Mouse (Mus musculus) midbrain, postnatal 0 days (tissue): ENCODE results near the gene Ddx24. TPM values are rescaled to one million over a fixed set of nuclear protein-coding genes. Genes with fewer than 3 reads are reported as not detected.

Experiments used
- ATAC-seq: fragments of 200-750 bp; cut with Nextera tagmentation; 2 replicates; pipeline ENCODE4 v1.8.0; 2017; ENCODE audit warnings: moderate number of reproducible peaks, mild to moderate bottlenecking, moderate TSS enrichment, moderate library complexity; ENCODE audit not compliant: low FRiP score
- DNase-seq: peaks from one replicate; pipeline ENCODE4 v3.0.0-alpha.2; 2015; ENCODE audit warnings: low spot score
- H3K27ac ChIP-seq: fragments of 300-500 bp; sonication (generic); 2 replicates; pipeline ENCODE4 v1.5.1; 2014; ENCODE audit warnings: low read depth, mild to moderate bottlenecking, low read length, mixed read lengths
- H3K27me3 ChIP-seq: fragments of 300-500 bp; sonication (generic); 2 replicates; pipeline ENCODE4 v1.6.1; 2014; ENCODE audit warnings: low read length, control low read depth, mixed read lengths; ENCODE audit not compliant: insufficient read depth
- H3K36me3 ChIP-seq: fragments of 300-500 bp; sonication (generic); 2 replicates; pipeline ENCODE4 v1.6.1; 2014; ENCODE audit warnings: low read length, control low read depth, mixed read lengths; ENCODE audit not compliant: insufficient read depth
- H3K4me1 ChIP-seq: fragments of 300-500 bp; sonication (generic); 2 replicates; pipeline ENCODE4 v1.6.1; 2014; ENCODE audit warnings: mild to moderate bottlenecking, control low read depth, antibody characterized with exemption, low read length, mixed read lengths; ENCODE audit not compliant: insufficient read depth
- H3K4me2 ChIP-seq: fragments of 300-500 bp; sonication (generic); 2 replicates; pipeline ENCODE4 v1.6.1; 2014; ENCODE audit warnings: low read depth, mild to moderate bottlenecking, low read length, mixed read lengths; ENCODE audit not compliant: poor library complexity, severe bottlenecking
- H3K4me3 ChIP-seq: fragments of 300-500 bp; sonication (generic); 2 replicates; pipeline ENCODE4 v1.5.1; 2014; ENCODE audit warnings: low read depth, mild to moderate bottlenecking, low read length, moderate library complexity
- H3K9ac ChIP-seq: fragments of 300-500 bp; sonication (generic); replicated peaks from 2 replicates; pipeline ENCODE4 v1.6.1; 2014; ENCODE audit warnings: mild to moderate bottlenecking, low read length, moderate library complexity, mixed read lengths; ENCODE audit not compliant: poor library complexity, severe bottlenecking
- H3K9me3 ChIP-seq: fragments of 300-500 bp; sonication (generic); 2 replicates; pipeline ENCODE4 v1.6.1; 2016; ENCODE audit warnings: low read length, control low read depth
- CTCF ChIP-seq: IDR thresholded peaks from 2 replicates; pipeline ENCODE4 v1.5.1; 2016; ENCODE audit warnings: antibody characterized with exemption, mild to moderate bottlenecking
- WGBS: fragments of 180-500 bp; shearing (Covaris S2); extraction: QIAGEN DNeasy Blood & Tissue Kit; methylation state at CpG from one replicate; pipeline ENCODE4 v1.1.7; 2014; 5-methylcytosine and 5-hydroxymethylcytosine counted together
- polyA plus RNA-seq: library from polyadenylated mRNA; unstranded; fragments of >200 nt; fragmentation: Nextera tagmentation; extraction: Ambion mirVana; gene quantifications from 2 replicates; pipeline ENCODE4 v1.2.1, GENCODE M21; 2015
- total RNA-seq: library from RNA; depleted of rRNA; stranded (reverse); fragments of >200 nt; gene quantifications from 2 replicates; pipeline ENCODE4 v1.2.3, GENCODE M21; 2014

The Ddx24 gene
- total and polyA plus RNA-seq, 2 experiments from 2014 or later = 140 to 245 TPM

DNA sequence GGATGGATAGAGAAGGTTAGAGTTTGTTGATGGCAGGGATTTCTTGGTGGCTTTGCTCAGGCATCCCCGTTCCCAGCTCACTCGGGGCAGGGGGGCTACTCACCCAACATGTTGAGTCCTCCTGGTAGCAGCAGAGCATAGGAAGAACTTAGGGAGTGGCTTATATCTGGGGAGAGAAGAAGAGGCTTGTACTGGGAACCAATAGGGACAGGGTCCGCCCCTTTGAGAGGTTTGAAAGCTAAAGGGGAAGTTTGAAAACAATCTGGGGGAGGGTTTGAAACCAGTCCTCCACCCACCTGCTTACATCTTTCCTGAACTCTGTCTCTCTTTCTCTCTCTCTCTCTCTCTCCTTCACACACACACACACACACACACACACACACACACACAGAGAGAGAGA, 17.9 kb upstream of the Ddx24 start, which contains the start of gene Ifi27l2a:
TSS of gene Ifi27l2a (minus strand) at position 157 of the 400 bp plus-strand sequence.
- no peaks in the 10 kb centered on the region for H3K36me3 ChIP-seq

DNA sequence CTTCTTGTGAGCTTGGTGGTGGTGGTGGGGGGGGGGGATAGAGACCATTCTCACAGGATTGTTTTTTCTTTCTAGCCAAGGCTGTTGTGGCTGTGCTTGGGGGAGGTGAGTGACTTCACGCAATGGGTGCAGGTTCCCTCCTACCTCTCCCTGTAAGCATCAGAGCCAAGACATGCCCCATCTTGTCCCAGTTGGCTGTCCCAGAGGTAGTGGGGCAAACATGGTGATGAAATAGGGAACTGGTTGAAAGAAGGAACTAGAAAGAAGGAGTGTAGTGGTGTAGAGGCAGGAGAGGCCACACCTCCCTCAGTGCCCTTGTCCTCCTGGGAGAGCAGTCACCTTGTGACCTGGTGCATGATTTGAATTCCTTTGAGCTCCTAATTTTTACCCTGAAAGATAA, 12.0 kb upstream of the Ddx24 start:
- WGBS = 80% methylated on average over 1 of the region's 1 CpGs
- no peaks in the 10 kb centered on the region for H3K4me1 ChIP-seq

More for the DNA sequence above, 17.9 kb upstream of the Ddx24 start, which contains the start of gene Ifi27l2a:
- 52% methylated on average over 3 of the region's 3 CpGs for WGBS
- Histone ChIP-seq H3K4me3 (no peak within 1 kb of the TSS), H3K27ac (no peak within 1 kb of the TSS), H3K9ac (no peak within 1 kb of the TSS), H3K4me2 (no peak within 1 kb of the TSS), H3K27me3 (no peaks in the 10 kb centered on the region), H3K9me3 (no peaks in the 10 kb centered on the region), H3K4me1 (no peaks in the 10 kb centered on the region)
- ATAC-seq (no peak), DNase-seq (no peak)
- no peak for TF ChIP-seq CTCF

DNA sequence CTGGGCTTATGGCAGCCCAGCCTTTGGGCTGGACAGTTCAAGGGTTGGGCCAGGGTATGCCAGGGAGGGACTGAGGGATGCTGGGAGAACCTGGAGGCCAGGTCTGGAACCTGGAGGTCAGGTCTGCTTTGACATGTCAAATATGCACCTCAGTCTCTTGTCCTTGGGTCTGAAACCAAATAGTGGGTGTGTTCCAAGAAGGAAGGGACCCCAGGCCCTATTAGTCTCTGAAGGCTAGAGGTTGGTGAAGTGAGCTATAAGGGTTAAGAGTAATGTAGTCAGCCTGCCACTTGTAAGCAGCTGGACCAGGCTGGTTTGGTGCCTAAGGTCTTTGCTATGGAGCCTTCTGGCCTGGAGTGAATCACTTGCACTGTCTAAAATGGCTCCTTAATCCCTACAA, 9.2 kb upstream of the Ddx24 start:
- Histone ChIP-seq H3K9ac (no peak overlapping the region), H3K36me3 (no peaks in the 10 kb centered on the region), H3K27ac (no peak overlapping the region), H3K27me3 (no peaks in the 10 kb centered on the region; the same call in 1 of the 2 replicates), H3K4me1 (no peaks in the 10 kb centered on the region), H3K4me3 (no peak overlapping the region), H3K9me3 (no peaks in the 10 kb centered on the region), H3K4me2 (no peak overlapping the region)
- no peak for TF ChIP-seq CTCF
- no peak for ATAC-seq
- no peak for DNase-seq

More for the DNA sequence above, 12.0 kb upstream of the Ddx24 start:
- no peak overlapping the region for H3K4me3 ChIP-seq
- no peaks in the 10 kb centered on the region for H3K27me3 ChIP-seq
- DNase-seq (no peak), ATAC-seq (no peak)
- H3K4me2 ChIP-seq = no peak overlapping the region
- H3K36me3 ChIP-seq = no peaks in the 10 kb centered on the region
- no peak overlapping the region for H3K27ac ChIP-seq
- H3K9ac ChIP-seq = no peak overlapping the region
- H3K9me3 ChIP-seq = no peaks in the 10 kb centered on the region
- no peak for TF ChIP-seq CTCF

DNA sequence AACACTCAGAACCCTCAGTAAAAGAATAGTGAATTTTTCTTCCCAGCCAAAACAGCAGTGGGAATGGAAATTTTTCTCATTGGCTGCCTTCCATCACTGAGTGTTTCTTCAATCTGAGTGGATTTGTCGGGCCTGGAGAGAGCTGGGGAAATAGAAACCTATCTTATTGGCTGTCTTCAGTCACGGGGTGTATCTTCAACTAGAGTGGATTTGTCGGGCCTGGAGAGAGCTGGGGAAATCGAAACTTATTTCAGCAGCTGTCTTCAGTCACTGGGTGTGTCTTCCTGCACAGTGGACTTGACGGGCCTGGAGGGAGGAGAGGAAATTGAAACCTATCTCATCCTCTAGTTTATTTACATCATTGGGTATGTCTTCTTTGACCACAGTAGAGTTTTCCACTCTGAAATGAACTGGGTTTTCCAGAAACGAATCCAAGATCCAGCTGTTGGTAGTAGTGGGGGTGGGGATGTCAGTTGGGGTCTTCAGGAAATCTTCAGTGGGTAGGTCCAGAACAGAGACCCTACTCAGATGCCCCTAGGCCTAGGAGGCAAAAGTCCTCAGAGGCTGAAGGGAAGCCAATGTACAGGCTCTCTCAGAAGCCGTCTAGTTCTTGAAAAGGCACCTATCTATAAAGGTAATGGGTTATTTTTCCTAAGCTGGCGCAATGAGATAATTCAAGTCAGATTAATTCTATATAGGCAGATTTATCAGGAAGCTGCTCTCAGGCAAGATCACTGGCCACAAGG, 8.5 kb upstream of the Ddx24 start, which contains the start of gene Ifi27:
TSS of gene Ifi27 (plus strand) at position 226 of the 746 bp plus-strand sequence.
- peak; percentile 28 for DNase-seq
- TF ChIP-seq CTCF = no peak
- no peak within 1 kb of the TSS for H3K27ac ChIP-seq
- H3K9ac ChIP-seq = no peak within 1 kb of the TSS
- 0 out of 2 replicates have a peak within 1 kb of the TSS, but pooled peaks have one; percentile 2 for H3K4me2 ChIP-seq
- no peaks in the 10 kb centered on the region; the same call in 1 of the 2 replicates for H3K27me3 ChIP-seq
- WGBS = 69% methylated on average over 8 of the region's 8 CpGs
- H3K9me3 ChIP-seq = no peaks in the 10 kb centered on the region
- no peak within 1 kb of the TSS for H3K4me3 ChIP-seq
- H3K36me3 ChIP-seq = no peaks in the 10 kb centered on the region
- ATAC-seq = no peak
- no peaks in the 10 kb centered on the region for H3K4me1 ChIP-seq

DNA sequence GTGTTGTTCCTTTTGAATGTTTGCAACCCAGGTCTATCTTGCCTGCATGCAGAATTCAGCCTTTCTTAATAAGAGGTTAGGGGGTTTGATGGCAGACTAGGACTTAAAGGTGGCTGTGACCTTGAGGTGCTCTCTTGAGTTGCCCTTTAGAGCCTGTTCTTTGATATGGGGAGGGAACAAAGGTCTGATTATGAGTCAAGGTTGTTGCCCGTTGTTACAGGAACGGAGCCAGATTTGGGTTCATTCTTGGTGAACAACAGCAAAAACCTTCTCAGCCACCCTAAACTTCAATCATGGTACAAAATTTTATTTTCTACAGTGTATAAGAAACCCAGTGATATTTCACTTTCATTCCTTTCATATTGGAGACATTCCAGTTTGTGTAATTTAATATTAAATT, 7.8 kb upstream of the Ddx24 start:
- H3K27ac ChIP-seq = no peak overlapping the region
- no peak overlapping the region for H3K4me3 ChIP-seq
- H3K27me3 ChIP-seq = no peaks in the 10 kb centered on the region; the same call in 1 of the 2 replicates
- no peak for ATAC-seq
- no peaks in the 10 kb centered on the region for H3K36me3 ChIP-seq
- no peaks in the 10 kb centered on the region for H3K9me3 ChIP-seq
- H3K4me1 ChIP-seq = no peaks in the 10 kb centered on the region
- no peak overlapping the region for H3K4me2 ChIP-seq
- 88% methylated on average over 2 of the region's 2 CpGs for WGBS
- no peak for TF ChIP-seq CTCF
- H3K9ac ChIP-seq = no peak overlapping the region
- DNase-seq = no peak

DNA sequence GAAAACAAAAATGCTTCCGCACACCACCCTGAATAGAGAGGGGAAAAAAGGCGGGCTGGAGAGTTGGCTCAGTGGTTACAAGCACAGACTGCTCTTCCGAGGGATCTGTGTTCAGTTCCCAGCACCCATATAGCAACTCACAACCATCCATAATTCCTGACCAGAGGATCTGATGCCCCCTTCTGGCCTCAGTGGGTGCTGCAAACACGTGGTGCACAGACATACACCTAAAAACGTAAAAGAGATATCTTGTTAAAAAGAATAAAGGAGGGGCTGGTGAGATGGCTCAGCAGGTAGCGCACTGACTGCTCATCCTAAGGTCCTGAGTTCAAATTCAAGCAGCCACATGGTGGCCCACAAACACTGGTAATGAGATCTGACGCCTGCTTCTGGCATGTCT, 1.1 kb upstream of the Ddx24 start:
- no peak overlapping the region for H3K27ac ChIP-seq

More for the DNA sequence above, 1.1 kb upstream of the Ddx24 start:
- Histone ChIP-seq H3K4me3 (no peak overlapping the region), H3K4me1 (peaks cover 20% of the 10 kb centered on the region), H3K9me3 (no peaks in the 10 kb centered on the region), H3K4me2 (no peak overlapping the region), H3K27me3 (no peaks in the 10 kb centered on the region; the same call in 1 of the 2 replicates), H3K9ac (no peak overlapping the region), H3K36me3 (0 out of 2 replicates have a peak, but pooled peaks cover 8% of the 10 kb centered on the region)
- ATAC-seq = no peak
- DNase-seq = no peak
- 92% methylated on average over 7 of the region's 7 CpGs for WGBS
- TF ChIP-seq CTCF = peak; percentile 49
